Mouse (Mus musculus) v-Abl transformed pro-B cells (cell line): ENCODE measurements around the gene Plscr2.
"Not testable (repeated sequence)": the region's sequence is repeated elsewhere in the genome, so short reads cannot be mapped to it uniquely, and the experiment has no call there.

Experiments
- in situ Hi-C, 2 experiments: fragments of 400-800 bp; cut with MboI; formaldehyde crosslinking; loops; one replicate each; pipeline ENCODE4 v1.15.1; 2025; ENCODE audit not compliant: unreplicated experiment in 2 of 2

The Plscr2 gene

DNA sequence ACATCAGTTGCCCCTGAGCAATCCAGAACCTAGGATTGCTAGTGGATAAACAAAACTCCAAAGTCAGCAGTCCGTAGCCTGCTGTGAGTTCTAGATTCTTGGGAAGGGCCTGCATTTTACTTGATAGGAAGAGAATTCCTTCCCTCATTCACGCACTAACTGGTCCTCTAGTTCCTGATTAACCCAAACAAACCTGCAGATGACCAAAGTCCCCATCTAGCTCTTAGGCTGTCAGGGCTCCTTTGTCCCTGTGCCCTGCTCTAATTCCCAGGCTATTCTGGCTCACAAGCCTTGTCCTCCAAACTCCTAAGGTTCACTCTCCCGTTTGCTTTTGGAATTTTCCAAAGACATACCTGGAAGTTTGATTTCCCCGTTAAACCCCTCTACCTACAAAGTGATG, 2.8 kb upstream of the Plscr2 start:
- in situ Hi-C loops, result no loop called here

DNA sequence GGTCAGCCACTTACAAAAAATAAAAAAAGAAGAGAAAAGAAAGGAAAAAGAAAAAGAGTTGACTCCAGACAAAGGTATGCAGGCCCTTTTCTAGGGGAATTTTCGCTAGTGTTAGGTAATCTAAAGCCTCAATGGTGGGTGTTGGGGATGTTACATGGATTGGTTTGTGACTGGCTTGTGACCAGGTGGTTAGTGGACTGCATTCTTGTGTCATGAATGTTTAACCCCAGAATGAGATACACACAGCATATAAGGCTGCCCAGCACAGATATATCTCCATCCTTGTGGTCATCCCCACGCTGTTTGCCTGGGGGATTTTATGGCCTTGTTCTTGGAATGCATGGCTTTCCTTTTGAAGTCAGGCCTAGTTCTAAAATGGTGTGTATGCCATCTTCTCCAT, 2.1 kb upstream of the Plscr2 start:
- in situ Hi-C loops, result no loop called here

DNA sequence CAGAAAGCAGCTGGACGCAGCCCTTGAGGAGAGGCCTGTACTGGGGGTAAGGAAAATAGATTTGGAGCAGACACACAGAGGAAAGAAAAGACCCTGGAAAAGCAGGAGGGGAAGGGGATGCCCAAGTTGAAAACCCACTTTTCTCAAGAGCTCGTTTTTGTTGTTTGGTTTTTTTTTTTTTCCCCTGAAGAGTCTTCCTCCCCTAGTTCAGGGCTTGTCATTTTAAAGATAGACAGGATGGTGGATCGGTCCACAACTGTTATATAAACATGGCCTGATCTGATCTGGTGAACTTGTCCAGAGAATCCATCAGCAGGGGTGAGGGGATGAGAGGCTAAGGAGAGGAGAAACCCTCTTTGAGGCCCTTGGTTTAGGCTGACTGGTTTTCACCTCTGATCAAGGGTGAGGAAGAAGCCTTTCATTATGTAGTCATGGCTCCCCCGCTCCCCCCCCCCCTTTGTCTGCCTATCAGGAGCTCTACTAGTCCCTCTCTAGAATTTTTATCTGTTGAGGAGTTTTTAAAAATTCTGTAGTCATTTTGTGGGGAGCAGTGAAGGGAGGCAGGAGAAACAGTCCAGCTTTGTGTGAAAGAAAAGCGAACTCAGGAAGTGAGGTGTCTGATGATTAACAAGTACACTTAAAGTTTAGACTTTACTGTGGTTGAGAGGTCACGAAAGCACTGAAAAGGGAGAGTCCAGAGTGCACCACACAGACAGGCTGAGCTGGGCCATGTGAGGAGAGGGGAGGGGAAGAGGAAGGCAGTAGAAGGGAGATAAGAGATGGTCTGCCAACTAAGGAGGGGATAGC, 1.2 kb upstream of the Plscr2 start:
- in situ Hi-C loops, result no loop called here

DNA sequence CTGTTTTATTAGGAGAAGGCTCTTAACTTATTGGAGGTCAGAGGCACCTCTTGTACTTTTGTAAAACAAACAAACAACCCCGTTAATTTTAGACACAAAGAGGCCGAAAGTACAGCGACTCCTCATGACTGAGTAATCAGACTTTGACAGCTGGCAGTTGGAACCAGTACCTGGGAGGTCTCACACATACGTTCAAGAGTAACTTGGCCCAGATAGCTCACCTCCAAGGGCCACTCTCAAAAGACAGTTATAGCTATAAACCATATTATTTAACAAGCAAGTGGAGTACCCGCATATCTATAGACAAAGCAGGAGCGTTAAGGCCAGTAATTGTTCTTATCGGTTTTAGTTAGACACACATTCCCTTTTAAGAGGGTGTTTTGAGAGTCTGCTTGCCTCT, 958 bp downstream of the Plscr2 start:
- in situ Hi-C loops, result no loop called here

DNA sequence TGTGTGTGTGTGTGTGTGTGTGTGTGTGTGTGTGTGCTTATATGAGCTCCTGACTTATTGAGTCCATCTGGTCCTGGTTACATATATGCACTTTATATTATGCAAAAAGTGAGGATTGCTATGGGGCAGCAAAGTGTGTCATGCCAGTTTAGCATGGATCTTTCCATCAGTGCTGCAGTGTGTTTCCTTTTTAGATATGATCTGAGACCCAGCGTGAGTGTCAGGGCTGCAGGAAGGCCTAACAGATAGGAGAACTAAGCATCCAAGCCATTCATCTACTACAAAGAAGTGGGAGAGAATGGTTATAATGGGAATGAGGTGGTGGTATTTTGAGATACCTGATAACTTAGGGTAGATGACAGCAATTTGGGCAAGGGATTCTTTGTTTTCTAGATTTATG, 4.6 kb downstream of the Plscr2 start:
- in situ Hi-C loops, result no loop called here

DNA sequence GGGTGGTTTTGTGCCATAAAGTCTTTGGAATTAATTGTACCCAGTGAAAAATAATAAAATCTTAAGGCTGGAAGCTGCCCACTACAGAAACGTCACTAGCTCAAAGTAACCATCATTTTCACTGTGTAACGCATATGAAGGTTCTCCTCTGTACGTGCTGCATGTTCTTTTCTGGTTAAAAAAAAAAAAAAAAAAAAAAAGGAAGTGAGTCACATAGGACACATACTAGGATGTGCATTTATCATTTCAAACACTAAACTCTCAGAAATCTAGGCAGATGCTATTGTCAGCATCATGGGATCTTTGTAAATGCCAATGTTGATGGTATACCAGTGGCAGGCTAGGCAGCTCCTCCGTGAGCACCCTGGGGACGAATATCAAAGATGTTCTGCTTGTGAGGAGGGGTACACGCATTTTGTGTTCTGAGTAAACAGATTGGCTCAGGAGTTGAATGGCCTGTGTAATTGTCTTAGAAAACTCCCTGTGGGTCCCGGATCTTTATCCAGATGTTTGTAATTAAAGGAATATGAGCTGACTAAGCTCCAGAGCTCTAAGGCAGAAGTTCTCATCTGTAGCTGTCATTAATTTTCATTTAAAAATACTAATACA, 7.3 kb downstream of the Plscr2 start:
- in situ Hi-C loops, result no loop called here

DNA sequence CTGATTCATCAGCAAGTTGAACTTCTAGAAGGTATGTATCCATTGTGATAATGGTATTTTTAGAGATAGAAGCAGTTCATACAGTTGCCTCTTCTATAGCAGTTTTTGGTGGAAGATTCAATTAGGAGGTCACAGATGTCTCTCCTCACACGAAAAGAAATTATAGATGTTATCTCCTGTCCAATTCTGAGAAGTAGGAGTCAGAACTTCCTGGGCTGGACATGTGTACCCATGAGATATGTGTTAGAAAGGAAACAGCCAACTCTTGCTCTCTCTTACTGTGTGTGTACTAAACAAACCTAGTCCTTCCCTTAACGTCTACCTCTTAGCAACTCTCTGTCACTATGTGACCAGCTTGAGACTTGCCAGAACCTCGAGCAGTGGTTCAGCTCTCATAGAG, 14.3 kb downstream of the Plscr2 start:
- in situ Hi-C loops, result no loop called here

DNA sequence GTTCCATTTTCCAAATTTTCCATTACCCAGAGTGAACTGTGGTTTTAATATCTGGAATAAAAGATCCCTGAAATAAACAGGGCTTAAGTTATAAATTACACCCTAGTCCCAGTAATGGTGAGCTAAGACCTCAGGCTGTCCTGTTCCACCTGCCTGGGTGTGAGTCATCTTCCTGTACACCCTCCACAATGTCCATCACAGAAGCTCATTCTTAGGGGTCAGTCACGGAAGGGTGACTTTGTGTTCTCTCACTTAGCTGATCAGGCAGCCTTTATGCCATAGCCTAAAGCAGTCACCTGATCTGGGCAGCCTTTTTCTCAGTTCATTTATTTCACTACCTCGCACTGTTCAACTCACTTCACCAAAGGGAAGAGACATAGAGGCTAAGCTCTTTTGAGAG, 16.8 kb downstream of the Plscr2 start:
- in situ Hi-C loops, result no loop called here

DNA sequence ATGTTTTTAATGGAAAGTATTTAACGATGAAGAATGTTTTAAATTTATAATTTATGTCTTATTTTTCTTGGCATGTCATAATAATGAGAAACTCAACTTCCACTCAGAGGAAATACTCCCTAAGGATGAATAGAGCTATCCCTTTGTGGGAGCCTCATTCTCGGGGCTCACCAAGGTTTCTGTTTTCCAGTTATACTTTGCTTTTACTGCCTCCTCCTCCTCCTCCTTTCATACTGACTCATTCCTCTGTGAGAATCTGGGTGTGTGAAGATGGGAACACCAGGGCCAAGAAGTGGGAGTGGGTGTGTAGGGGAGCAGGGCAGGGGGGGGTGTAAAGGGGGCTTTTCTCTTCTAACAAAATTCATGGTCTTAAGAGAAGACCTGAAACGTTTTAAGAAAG, 17.5 kb downstream of the Plscr2 start:
- in situ Hi-C loops, result no loop called here

DNA sequence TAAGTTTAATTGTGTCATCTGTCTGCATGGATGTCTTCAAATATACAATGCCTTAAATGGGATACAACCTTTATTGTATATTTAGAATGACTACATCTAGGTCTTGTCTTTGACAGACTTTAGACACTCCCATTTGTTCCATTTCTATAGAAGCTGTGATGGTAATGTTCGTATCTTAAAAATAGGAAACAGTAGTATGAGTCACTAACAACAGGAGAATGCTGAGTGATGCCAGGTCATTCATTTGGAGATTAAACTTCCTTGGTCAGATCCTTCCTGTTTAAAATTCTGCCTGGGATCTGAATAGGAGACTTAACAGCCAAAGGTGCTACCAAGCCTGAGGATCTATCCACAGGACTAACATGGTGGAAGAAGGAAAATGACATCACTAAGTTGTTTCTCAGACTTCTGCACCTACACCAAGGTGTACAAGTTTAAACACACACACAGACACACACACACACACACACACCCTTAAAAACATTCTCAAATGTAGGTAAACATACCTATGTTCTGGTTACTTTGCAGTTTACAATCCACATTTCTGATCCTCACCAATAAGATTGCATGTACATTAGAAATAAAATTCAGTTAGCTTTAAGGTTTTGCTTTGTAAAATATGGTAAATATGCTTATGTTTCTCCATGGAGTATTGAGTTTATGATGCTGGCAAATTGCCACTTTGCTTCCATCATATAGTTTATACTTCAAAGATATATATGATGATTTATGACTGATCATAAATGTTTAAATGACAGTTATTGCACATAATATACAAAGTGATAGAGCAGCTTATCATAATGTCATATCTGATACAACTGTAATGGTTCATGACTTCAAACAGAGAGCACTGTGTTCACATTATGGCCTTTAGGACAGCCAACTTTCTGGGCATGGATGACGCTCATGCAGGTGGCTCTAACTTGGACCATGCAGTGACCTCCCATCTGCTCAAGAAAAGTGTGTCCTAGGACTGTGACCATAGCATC, 18.5 kb downstream of the Plscr2 start:
- in situ Hi-C loops, result no loop called here

DNA sequence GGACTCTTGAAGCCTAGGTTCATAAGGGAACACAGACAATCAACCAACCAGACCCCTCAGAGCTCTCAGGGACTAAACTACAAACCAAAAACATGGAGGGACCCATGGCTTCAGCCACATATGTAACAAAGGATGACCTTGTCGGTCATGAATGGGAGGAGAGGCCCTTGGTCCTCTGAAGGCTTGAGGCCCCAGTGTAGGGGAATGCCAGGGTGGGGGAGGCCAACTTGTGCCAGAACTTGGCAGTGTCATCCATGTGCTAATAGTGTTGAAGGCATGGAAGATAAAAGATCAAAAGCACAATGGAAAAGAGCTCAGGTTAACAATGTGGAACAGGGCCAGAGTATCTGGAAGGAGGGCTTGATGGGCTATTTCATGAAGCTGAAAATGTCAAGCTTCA, 22.9 kb downstream of the Plscr2 start:
- in situ Hi-C loops, result no loop called here

DNA sequence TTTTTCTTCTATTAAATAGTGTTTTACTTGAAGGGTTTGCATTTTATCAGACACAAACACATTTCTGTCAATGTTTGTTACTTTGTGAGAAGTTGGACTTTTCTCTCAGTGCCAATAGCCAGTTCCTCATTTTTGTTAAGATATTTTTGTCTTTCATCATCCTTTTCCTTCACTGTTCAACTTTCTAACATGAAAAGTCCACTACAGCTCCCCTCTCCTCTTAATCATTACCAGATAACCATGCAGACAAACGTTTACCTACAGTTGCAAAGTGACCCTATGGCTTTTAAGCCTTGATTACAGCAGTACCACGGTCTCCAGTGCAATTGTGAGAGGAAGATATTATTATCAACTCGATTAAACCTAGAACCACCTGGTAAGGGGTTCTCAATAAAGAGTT, 25.8 kb downstream of the Plscr2 start:
- in situ Hi-C loops, result no loop called here

DNA sequence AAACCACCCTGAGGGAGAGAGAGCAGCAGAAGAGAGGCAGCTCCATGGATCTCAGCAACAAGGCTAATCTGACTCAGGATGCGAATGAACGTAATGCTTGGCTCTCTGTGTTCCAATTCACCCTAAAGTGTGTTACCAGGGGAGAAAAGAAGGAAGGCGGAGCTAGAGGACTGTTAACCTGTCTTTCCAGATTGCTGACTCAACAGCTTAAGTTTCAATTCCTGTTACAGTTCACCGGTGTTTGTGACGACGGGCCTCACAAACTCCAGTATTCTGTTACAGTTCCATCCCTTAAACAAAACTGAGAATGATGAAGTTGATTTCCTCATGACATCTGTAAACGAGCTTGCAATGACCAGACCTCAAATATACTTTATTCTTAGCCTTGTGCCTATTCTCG, 29.7 kb downstream of the Plscr2 start:
- in situ Hi-C loops, result no loop called here

DNA sequence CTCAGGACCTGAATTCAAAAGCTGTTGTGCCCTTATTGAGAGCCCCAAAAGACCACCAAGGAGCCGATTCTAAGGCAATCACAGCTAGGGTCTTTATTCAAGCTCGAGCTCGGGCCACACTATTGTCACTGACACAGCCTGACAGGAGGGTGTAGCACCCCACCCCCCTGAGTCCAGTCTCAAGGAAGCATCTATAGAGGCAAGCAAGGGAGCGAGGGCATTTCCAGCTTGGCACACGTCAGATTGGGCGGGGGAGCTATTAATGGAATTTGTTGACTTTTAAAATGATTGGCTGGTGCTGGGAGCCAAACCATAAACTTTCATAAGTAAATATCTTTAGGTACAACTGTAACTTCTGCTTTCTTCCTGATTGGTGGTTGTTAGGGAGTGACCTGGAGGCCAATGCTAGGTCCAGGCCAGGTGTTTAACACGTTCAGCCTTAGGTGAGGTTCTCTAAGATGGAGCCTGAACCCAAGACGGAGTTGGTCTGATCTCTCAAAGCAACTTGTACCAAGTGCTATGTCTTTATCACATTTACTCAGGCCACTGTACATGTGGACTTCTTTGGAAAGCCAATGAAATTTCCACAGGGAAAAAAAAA, 30.3 kb downstream of the Plscr2 start:
- in situ Hi-C loops, result no loop called here

DNA sequence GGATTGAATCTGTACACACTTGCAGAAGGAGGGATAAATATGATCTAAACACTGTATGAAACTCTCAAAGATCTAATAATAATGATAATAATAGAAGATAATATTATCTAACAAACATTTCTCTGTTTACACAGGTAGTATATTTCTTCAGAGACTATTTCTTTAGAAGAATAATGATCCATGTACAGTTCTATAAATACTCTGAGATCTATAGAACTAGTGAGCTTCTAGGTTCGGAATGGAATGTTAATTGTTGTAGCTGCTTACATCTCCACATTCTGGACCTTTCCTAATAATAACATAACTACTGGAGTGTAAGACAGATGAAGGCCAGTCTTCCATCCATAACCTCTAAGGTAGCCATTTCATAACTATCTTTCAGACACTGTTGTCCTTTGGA, 33.7 kb downstream of the Plscr2 start, which contains the start of gene 1700057G04Rik:
1700057G04Rik (plus strand) TSS at position 301 of the 400 bp plus-strand sequence.
- in situ Hi-C loops, result no loop called here

DNA sequence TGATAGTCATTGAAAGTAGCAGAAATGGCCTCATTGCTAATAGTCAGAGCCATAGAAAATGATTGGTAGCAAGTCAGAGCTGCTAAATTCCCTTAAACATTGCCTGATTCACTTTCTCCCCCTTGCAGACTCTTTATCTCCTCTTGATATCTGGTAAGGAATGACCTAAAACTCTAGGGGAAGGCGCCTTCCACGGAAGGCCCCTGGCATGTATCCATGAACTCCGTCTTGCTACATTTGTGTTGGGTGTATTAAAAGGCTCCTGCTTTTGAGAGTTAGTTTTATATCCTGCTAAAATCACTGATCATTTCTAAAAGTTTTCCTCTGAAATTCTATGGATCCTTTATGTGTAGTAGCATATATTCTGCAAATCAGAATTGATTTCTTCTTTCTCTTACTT, 41.4 kb downstream of the Plscr2 start:
- in situ Hi-C loops, result no loop called here

DNA sequence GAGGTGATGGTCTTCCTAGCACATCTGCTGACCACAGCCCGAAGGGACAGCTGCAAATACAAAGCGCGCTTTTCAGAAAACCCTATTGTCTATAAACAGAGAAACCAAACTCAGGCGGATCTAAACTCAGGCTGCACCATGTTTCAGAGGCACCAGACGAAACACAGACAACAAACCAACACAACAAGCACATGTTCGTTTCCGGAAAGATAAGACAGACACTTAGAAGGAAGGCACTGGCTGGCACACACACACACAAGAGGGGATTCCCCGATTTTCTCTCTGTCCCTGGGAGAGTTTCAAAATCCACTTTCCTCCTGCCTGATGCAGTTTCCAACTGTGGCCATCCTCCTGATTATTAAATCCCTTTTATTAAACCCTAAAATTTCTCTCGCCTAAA, 50.5 kb downstream of the Plscr2 start:
- in situ Hi-C loops, result not testable (repeated sequence)

DNA sequence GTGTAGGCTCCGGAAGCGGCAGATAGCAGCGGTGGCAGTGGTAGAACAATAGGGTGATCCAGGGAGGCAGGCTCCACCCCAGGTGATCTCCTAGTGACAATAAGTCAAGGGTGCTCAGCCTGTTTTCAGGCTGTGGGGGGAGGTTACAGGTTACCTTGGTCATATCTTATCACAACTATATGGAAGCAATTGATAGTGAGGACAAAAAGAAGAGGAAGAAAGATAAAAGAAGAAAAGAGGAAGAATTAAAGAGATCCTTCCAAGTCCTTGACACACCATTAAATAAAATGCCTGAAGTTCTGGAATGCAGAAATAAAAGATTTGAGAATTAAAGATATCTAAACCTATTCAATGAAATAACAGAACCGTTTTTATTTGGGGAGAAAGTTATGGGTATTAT, 51.4 kb downstream of the Plscr2 start:
- in situ Hi-C loops, result no loop called here

DNA sequence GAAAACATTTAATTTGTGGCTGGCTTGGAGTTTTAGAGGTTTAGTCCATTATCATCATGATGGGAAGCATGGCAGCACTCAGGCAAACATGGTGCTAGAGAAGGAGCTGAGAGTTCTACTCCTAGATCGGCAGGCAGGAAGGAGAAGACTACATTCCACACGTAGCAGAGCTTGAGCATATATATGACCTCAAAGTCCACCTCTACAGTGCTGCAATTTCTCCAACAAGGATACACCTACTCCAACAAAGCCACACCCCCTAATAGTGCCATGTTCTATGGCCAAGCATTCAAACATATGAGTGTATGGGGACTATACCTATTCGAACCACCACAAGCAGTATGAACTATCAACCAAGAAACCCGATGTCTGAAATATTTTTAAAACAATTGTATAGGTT, 56.0 kb downstream of the Plscr2 start:
- in situ Hi-C loops, result no loop called here

DNA sequence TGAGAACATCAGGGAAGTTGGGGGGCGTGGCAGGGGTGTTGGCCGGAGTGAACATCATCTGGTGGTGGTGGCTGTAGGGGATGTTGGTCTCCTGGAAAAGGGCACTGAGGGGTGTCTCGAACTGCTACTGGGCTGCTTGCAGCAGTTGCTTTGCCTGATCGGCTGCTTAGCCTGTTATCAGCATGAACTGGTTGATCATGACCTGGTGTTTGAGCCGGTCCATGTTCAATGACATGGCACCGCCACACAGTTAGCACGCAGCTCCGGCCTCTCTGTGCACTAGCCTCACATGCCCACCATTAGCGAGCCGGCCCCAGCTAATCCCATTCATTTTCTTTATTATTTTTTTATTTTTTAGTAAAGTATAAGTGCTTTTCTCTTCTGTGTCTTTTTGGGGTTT, 59.4 kb downstream of the Plscr2 start:
- in situ Hi-C loops, result no loop called here

DNA sequence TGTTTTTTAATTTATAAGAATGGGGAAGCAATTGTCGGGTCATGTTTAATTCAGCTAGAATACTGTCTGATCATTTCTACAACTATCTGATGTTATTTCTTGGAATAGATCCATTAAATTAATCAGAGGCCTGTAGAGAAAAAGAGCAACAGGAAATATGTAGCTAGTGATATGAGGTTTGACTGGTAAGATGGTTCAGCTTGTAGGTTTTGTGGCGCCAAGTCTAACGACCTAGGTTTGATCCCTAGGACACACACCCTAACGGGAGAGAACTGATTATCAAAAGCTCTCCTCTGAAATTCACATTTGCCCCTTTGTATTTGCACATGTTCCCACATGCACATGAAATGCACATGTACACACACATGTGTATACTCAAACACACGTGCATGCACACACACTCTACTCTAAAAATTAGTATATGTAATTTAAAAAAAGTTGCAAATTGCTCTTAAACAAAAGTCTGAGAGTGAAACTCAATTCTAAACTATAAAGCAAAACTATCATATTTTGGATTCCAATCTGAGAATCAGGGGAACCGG, 59.9 kb downstream of the Plscr2 start:
- in situ Hi-C loops, result no loop called here
